In genomic region chr1:154086145-154086544, GRCm38 (mm10) we compare ENCODE assay signal across 19 mouse cellular contexts.
A peak's percentile ranks its signal among the peaks of the same experiment; 100 is the strongest.
DNase-seq lines count a peak whose midpoint lies in the region; ATAC-seq lines count a peak whose summit lies in the region.
"Had no signal": no experiment of that assay in that cellular context is flagged by ENCODE, and none has a peak within 500 bp of the region (broad histone marks: within the 10 kb centered on the region; RNA-seq: fewer than 3 reads in every experiment).

No protein-coding gene starts in this region.

- no peaks in the 10 kb centered on the region for H3K9me3 ChIP-seq in liver, embryonic 11.5 days (ENCODE audit: control insufficient read depth, low read length)
- H3K9me3 ChIP-seq: embryonic facial prominence, embryonic 13.5 days; embryonic facial prominence, embryonic 15.5 days; forebrain, embryonic 10.5 days; forebrain, embryonic 12.5 days had no signal

- no peaks in the 10 kb centered on the region for H3K4me1 ChIP-seq in liver, embryonic 11.5 days (replicated peaks; ENCODE audit: control insufficient read depth, insufficient read depth, low read length)
- H3K4me1 ChIP-seq: embryonic facial prominence, embryonic 13.5 days; forebrain, embryonic 10.5 days; forebrain, embryonic 12.5 days had no signal

- no peaks in the 10 kb centered on the region for H3K36me3 ChIP-seq in liver, embryonic 11.5 days (ENCODE audit: control insufficient read depth, insufficient read depth, low read length)
- H3K36me3 ChIP-seq: embryonic facial prominence, embryonic 13.5 days; embryonic facial prominence, embryonic 15.5 days; forebrain, embryonic 10.5 days; forebrain, embryonic 12.5 days had no signal

- no peak for ATAC-seq in liver, embryonic 11.5 days (replicated peaks; ENCODE audit: low FRiP score)
- ATAC-seq: forebrain, embryonic 14.5 days; forebrain, embryonic 16.5 days had no signal

- no peak overlapping the region for H3K4me2 ChIP-seq in liver, embryonic 11.5 days
- H3K4me2 ChIP-seq: embryonic facial prominence, embryonic 13.5 days; embryonic facial prominence, embryonic 15.5 days; forebrain, embryonic 12.5 days had no signal

- H3K4me3 ChIP-seq in liver, embryonic 11.5 days (ENCODE audit: low read depth, low read length): no peak overlapping the region
- H3K4me3 ChIP-seq: embryonic facial prominence, embryonic 13.5 days; embryonic facial prominence, embryonic 15.5 days; erythroblast, embryonic 14.5 days; forebrain, embryonic 10.5 days; forebrain, embryonic 12.5 days had no signal

- DNase-seq in adrenal gland, adult 2 months: peak; percentile 64
- no peak for DNase-seq in adrenal gland, postnatal 25 days
- DNase-seq in adrenal gland, postnatal 14 days: peak; percentile 18
- no peak for DNase-seq in adrenal gland, adult 8-10 months
- no peak for DNase-seq in liver, embryonic 11.5 days (ENCODE audit: low spot score)
- DNase-seq: cerebellum, adult 11 months; cerebellum, adult 18-20 months; cerebellum, adult 8-10 months; cerebellum, adult 9-11 months; cerebellum, postnatal 14 days; cerebellum, postnatal 36 days; embryo, embryonic 11 days had no signal

- H3K27ac ChIP-seq in liver, embryonic 11.5 days (ENCODE audit: low read depth, low read length): no peak overlapping the region
- H3K27ac ChIP-seq: embryonic facial prominence, embryonic 13.5 days; embryonic facial prominence, embryonic 15.5 days; forebrain, embryonic 10.5 days; forebrain, embryonic 12.5 days had no signal

- H3K27me3 ChIP-seq in liver, embryonic 11.5 days (replicated peaks; ENCODE audit: control insufficient read depth, insufficient read depth, low read length): no peaks in the 10 kb centered on the region
- H3K27me3 ChIP-seq: embryonic facial prominence, embryonic 13.5 days; embryonic facial prominence, embryonic 15.5 days; forebrain, embryonic 12.5 days had no signal

- H3K9ac ChIP-seq in liver, embryonic 11.5 days (ENCODE audit: low read depth, low read length): no peak overlapping the region
- H3K9ac ChIP-seq: embryonic facial prominence, embryonic 13.5 days; embryonic facial prominence, embryonic 15.5 days; forebrain, embryonic 12.5 days had no signal

Comparison
In these comparisons a context has a peak if more than half of its experiments do, and no peak if none do; other contexts are left out.
1. DNase-seq: peak in adrenal gland, adult 2 months (single experiment) and adrenal gland, postnatal 14 days (single experiment); none in adrenal gland, postnatal 25 days (single experiment), adrenal gland, adult 8-10 months (single experiment) and liver, embryonic 11.5 days (single experiment).